ENCODE assay signal across 9 mouse cellular contexts in the genomic region with DNA sequence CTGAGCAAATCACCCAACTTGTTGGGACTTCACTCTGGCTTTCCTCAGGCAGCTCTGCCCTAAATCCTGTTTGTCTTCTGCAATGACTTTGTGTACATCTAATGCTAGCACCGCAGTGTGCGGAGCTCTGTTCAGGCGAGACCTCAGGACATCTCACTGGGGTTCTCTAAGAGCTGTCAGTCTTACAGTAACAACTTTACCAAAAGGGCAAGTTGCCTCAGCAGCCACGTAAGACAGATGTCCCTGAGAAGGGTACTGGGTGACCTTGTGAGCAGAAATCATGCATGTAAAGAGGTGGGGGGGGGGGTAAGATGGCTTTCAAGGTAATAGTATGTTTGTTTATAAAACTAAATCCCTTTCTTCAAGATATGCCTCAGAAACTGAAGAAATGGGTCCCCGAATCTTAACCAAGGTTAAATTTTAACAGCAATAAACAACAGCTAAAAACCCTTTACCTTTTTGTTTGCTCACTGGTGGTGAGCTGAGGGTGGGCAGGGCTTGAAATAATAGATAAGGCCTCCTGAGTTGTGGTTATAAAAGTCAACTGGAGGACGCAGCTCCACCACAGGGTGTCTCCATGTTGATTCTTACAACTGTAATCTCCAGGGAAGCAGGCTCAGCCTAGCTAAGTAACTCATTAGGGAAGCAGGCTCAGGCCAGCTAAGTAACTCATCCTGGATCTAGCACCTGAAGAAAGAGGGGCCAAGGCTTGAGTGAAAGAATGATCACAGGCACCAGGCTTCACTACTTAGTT. TPM values are rescaled to one million over a fixed set of nuclear protein-coding genes. Genes with fewer than 3 reads are reported as not detected.
DNase-seq lines count a peak whose midpoint lies in the region; ATAC-seq lines count a peak whose summit lies in the region.
"Had no signal": no experiment of that assay in that cellular context is flagged by ENCODE, and none has a peak within 500 bp of the region (broad histone marks: within the 10 kb centered on the region; RNA-seq: fewer than 3 reads in every experiment).

No protein-coding gene starts in this region.

- no peaks in the 10 kb centered on the region for H3K27me3 ChIP-seq in kidney, embryonic 15.5 days
- H3K27me3 ChIP-seq in liver, embryonic 11.5 days (replicated peaks; ENCODE audit: control insufficient read depth, insufficient read depth, low read length) = no peaks in the 10 kb centered on the region

- peak overlapping the region; percentile 50 for H3K27ac ChIP-seq in kidney, embryonic 15.5 days
- H3K27ac ChIP-seq in liver, embryonic 11.5 days (ENCODE audit: low read depth, low read length) = no peak overlapping the region

- WGBS in kidney, embryonic 15.5 days = 59% methylated on average over 6 of the region's 6 CpGs
- 61% methylated on average over 6 of the region's 6 CpGs for WGBS in liver, embryonic 11.5 days

- no peak; the same call in 1 of the 2 replicates for ATAC-seq in kidney, embryonic 15.5 days (replicated peaks; ENCODE audit: low FRiP score)
- ATAC-seq in liver, embryonic 11.5 days (replicated peaks; ENCODE audit: low FRiP score) = peak; percentile 76
- ATAC-seq in inflammation-experienced regulatory T-cells, adult 6 months = no peak

- no peak overlapping the region for H3K4me2 ChIP-seq in kidney, embryonic 15.5 days
- H3K4me2 ChIP-seq in liver, embryonic 11.5 days = no peak overlapping the region

- peaks cover 37% of the 10 kb centered on the region for H3K4me1 ChIP-seq in kidney, embryonic 15.5 days
- peaks cover 10% of the 10 kb centered on the region; the same call in 1 of the 2 replicates for H3K4me1 ChIP-seq in liver, embryonic 11.5 days (replicated peaks; ENCODE audit: control insufficient read depth, insufficient read depth, low read length)

- peak; percentile 16 for DNase-seq in adrenal gland, postnatal 14 days
- DNase-seq in adrenal gland, adult 8-10 months = no peak
- no peak for DNase-seq in kidney, postnatal 4 days
- DNase-seq in MEL-GATA-1-ER (ENCODE audit: extremely low read depth, low read depth) = peak; percentile 71
- no peak for DNase-seq in liver, embryonic 11.5 days (ENCODE audit: low spot score)
- no peak for DNase-seq in frontal cortex, adult 2 months (ENCODE audit: extremely low spot score in 1 of 2, low spot score in 1 of 2)
- DNase-seq: heart, postnatal 36 days had no signal

- H3K36me3 ChIP-seq in kidney, embryonic 15.5 days = peaks cover 36% of the 10 kb centered on the region
- H3K36me3 ChIP-seq in liver, embryonic 11.5 days (ENCODE audit: control insufficient read depth, insufficient read depth, low read length) = no peaks in the 10 kb centered on the region

- H3K9me3 ChIP-seq in kidney, embryonic 15.5 days (replicated peaks) = no peaks in the 10 kb centered on the region
- H3K9me3 ChIP-seq in liver, embryonic 11.5 days (ENCODE audit: control insufficient read depth, low read length) = no peaks in the 10 kb centered on the region

- H3K9ac ChIP-seq in kidney, embryonic 15.5 days = 0 out of 2 replicates have a peak overlapping the region, but pooled peaks have one; percentile 17
- H3K9ac ChIP-seq in liver, embryonic 11.5 days (ENCODE audit: low read depth, low read length) = no peak overlapping the region

- H3K4me3 ChIP-seq in kidney, embryonic 15.5 days (replicated peaks) = no peak overlapping the region
- no peak overlapping the region for H3K4me3 ChIP-seq in liver, embryonic 11.5 days (ENCODE audit: low read depth, low read length)

RNA-seq across cellular contexts. Expression of a gene that starts 38.4 kb away (rescaled TPM):
- 30.6 and 42.4 TPM in 2 replicates for total RNA-seq in adrenal gland, postnatal 14 days (2021)
- 10 to 100 TPM; 24.2 to 37.3 (median 28.3) TPM for total RNA-seq in adrenal gland, adult 8-10 months (2022)
- polyA plus RNA-seq in kidney, embryonic 15.5 days (2015; fragmentation: Nextera tagmentation; extraction: Ambion mirVana) = 40.0 and 41.0 TPM in 2 replicates
- 18.5 TPM in 2 replicates for polyA plus RNA-seq in liver, embryonic 11.5 days (2014; fragmentation: Nextera tagmentation; extraction: Ambion mirVana)
- polyA plus RNA-seq in inflammation-experienced regulatory T-cells, adult 6 months (2017; shearing (Covaris generic)) = 1 to 10 TPM; 2.9 to 8.1 (median 7.1) TPM
- polyA plus RNA-seq in frontal cortex, adult 2 months (2012; rRNA removed) = 24.3 and 26.3 TPM in 2 replicates

Comparison
In these comparisons a context has a peak if more than half of its experiments do, and no peak if none do; other contexts are left out.
1. DNase-seq: peak in adrenal gland, postnatal 14 days (single experiment) and MEL-GATA-1-ER (single experiment); none in adrenal gland, adult 8-10 months (single experiment), kidney, postnatal 4 days (0 of 2), liver, embryonic 11.5 days (single experiment) and frontal cortex, adult 2 months (0 of 2).